Mouse (Mus musculus) forebrain, embryonic 12.5 days (tissue): ENCODE measurements at regions not wholly inside any gene's neighbourhood (a gene's known extent, or its start where the extent isn't known, plus 50 kb on each side); places are given as distances from the start of the nearest gene placed in this dataset.
"Not testable (repeated sequence)": the region's sequence is repeated elsewhere in the genome, so short reads cannot be mapped to it uniquely, and the experiment has no call there.

Experiments
- ATAC-seq: fragments of 200-750 bp; cut with Nextera tagmentation; 2 replicates; pipeline ENCODE4 v1.8.0; 2017; ENCODE audit warnings: moderate TSS enrichment; ENCODE audit not compliant: low FRiP score
- H3K27ac ChIP-seq: fragments of 300-500 bp; sonication (generic); 2 replicates; pipeline ENCODE4 v1.5.1; 2016; ENCODE audit warnings: mild to moderate bottlenecking
- H3K27me3 ChIP-seq: fragments of 300-500 bp; sonication (generic); 2 replicates; pipeline ENCODE4 v1.6.1; 2016; ENCODE audit warnings: mild to moderate bottlenecking
- H3K36me3 ChIP-seq: fragments of 300-500 bp; sonication (generic); replicated peaks from 2 replicates; pipeline ENCODE4 v1.6.1; 2016; ENCODE audit warnings: mild to moderate bottlenecking
- H3K4me1 ChIP-seq: fragments of 300-500 bp; sonication (generic); 2 replicates; pipeline ENCODE4 v1.6.1; 2016
- H3K4me2 ChIP-seq: fragments of 300-500 bp; sonication (generic); 2 replicates; pipeline ENCODE4 v1.6.1; 2016; ENCODE audit warnings: mild to moderate bottlenecking, moderate library complexity
- H3K4me3 ChIP-seq: fragments of 300-500 bp; sonication (generic); replicated peaks from 2 replicates; pipeline ENCODE4 v1.5.1; 2016; ENCODE audit warnings: mild to moderate bottlenecking
- H3K9ac ChIP-seq: fragments of 300-500 bp; sonication (generic); 2 replicates; pipeline ENCODE4 v1.6.1; 2016; ENCODE audit warnings: mild to moderate bottlenecking
- H3K9me3 ChIP-seq: fragments of 300-500 bp; sonication (generic); 2 replicates; pipeline ENCODE4 v1.6.1; 2016
- WGBS: fragments of 180-500 bp; shearing (Covaris S2); methylation state at CpG from one replicate; pipeline ENCODE4 v1.1.7; 2016; 5-methylcytosine and 5-hydroxymethylcytosine counted together

GRCm38 (mm10) chr5:55677811-55678210, 1679.5 kb downstream of the Stim2 start:
- H3K4me1 ChIP-seq, H3K27ac ChIP-seq, H3K4me3 ChIP-seq, H3K9me3 ChIP-seq, H3K36me3 ChIP-seq, ATAC-seq, H3K9ac ChIP-seq, H3K4me2 ChIP-seq, H3K27me3 ChIP-seq: not testable (repeated sequence)
- WGBS: 93% methylated on average over 1 of the region's 1 CpGs

- no peak overlapping the region for H3K4me2 ChIP-seq
- WGBS: 51% methylated on average over 5 of the region's 5 CpGs
These were observed 1692.9 kb downstream of the Stim2 start for GRCm38 (mm10) chr5:55691114-55691742.

DNA sequence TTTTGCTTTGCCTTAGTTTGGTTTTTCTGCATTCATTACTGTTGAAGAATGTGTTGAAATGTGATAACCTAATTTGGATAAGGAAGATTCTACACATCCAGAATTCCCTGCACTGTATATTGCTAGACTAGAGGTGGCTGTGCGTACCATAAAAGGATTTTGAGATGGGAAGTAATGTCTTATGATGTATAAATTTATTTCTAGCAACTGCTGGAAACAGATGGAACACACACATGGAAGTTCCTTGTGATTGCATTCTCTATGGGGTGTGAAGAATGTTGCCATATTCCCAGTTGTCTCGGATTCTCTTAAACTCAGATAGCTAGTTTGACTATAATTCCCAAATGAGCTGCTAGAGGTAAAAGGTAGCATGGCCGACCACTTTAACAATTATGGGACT, 1706.2 kb downstream of the Stim2 start:
- no peaks in the 10 kb centered on the region for H3K9me3 ChIP-seq

More at GRCm38 (mm10) chr5:55691114-55691742, 1692.9 kb downstream of the Stim2 start:
- no peaks in the 10 kb centered on the region for H3K36me3 ChIP-seq
- H3K9ac ChIP-seq: no peak overlapping the region
- H3K27ac ChIP-seq: no peak overlapping the region
- peak; percentile 60; the same call in 1 of the 2 replicates for ATAC-seq
- H3K27me3 ChIP-seq: no peaks in the 10 kb centered on the region
- H3K4me1 ChIP-seq: no peaks in the 10 kb centered on the region
- no peaks in the 10 kb centered on the region for H3K9me3 ChIP-seq
- no peak overlapping the region for H3K4me3 ChIP-seq

GRCm38 (mm10) chr5:55711786-55712185, 1713.5 kb downstream of the Stim2 start:
- Histone ChIP-seq H3K27me3 (no peaks in the 10 kb centered on the region), H3K4me2 (no peak overlapping the region), H3K4me1 (no peaks in the 10 kb centered on the region), H3K36me3 (no peaks in the 10 kb centered on the region), H3K9ac (no peak overlapping the region), H3K9me3 (no peaks in the 10 kb centered on the region), H3K4me3 (no peak overlapping the region), H3K27ac (no peak overlapping the region)
- 0 out of 2 replicates have a peak, but pooled peaks have one; percentile 11 for ATAC-seq
- WGBS: 18% methylated on average over 1 of the region's 1 CpGs

More for the DNA sequence above, 1706.2 kb downstream of the Stim2 start:
- ATAC-seq: no peak
- no peaks in the 10 kb centered on the region for H3K4me1 ChIP-seq
- H3K4me3 ChIP-seq: no peak overlapping the region
- WGBS: 93% methylated on average over 3 of the region's 3 CpGs
- no peaks in the 10 kb centered on the region for H3K36me3 ChIP-seq
- H3K27me3 ChIP-seq: no peaks in the 10 kb centered on the region
- H3K27ac ChIP-seq: no peak overlapping the region
- no peak overlapping the region for H3K4me2 ChIP-seq
- H3K9ac ChIP-seq: no peak overlapping the region

DNA sequence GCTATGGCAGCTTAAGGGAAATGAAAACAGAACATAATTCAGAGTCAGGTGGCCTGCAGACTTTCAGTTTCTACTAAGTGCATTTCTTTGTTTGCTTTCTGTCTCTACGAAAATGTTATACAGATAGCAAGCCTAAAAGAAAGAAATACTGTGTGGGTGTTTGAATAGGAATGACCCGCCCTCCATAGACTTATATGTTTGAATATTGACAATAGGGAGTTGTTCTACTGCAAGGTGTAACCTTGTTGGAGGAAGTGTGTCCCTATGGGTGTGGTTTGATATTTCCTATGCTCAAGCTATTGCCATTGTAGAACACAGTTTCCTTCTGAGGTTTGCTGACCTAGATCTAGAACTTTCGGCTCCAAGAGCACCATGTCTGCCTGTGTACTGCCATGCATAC, 1736.8 kb downstream of the Stim2 start:
- Histone ChIP-seq H3K9me3 (no peaks in the 10 kb centered on the region), H3K4me1 (no peaks in the 10 kb centered on the region), H3K4me3 (no peak overlapping the region), H3K9ac (no peak overlapping the region), H3K4me2 (no peak overlapping the region), H3K27me3 (no peaks in the 10 kb centered on the region), H3K36me3 (no peaks in the 10 kb centered on the region), H3K27ac (no peak overlapping the region)
- ATAC-seq: no peak
- 86% methylated on average over 3 of the region's 3 CpGs for WGBS

DNA sequence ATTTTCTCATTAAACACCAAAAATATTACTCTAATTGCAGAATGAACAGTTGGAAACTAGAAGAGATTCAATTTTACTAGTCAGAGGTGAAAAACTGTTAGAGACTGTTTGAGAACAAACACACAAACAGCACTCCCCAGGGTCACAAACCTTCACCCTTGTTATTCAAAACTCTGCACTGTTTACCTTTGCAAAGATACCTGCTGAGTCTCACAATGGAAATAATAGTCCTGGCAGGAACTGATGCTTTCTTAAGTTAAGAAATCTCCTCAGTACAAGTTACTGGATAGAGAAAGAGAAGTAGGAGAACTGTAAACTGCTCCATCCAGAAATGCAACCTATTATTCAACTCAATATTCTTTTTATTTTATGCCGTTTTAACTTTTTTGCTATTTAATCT, 1763.5 kb downstream of the Stim2 start:
- Histone ChIP-seq H3K4me2 (no peak overlapping the region), H3K4me3 (no peak overlapping the region), H3K36me3 (no peaks in the 10 kb centered on the region), H3K27ac (no peak overlapping the region), H3K9ac (no peak overlapping the region), H3K27me3 (no peaks in the 10 kb centered on the region), H3K9me3 (no peaks in the 10 kb centered on the region), H3K4me1 (no peaks in the 10 kb centered on the region)
- ATAC-seq: no peak
- WGBS: 84% methylated on average over 1 of the region's 1 CpGs

DNA sequence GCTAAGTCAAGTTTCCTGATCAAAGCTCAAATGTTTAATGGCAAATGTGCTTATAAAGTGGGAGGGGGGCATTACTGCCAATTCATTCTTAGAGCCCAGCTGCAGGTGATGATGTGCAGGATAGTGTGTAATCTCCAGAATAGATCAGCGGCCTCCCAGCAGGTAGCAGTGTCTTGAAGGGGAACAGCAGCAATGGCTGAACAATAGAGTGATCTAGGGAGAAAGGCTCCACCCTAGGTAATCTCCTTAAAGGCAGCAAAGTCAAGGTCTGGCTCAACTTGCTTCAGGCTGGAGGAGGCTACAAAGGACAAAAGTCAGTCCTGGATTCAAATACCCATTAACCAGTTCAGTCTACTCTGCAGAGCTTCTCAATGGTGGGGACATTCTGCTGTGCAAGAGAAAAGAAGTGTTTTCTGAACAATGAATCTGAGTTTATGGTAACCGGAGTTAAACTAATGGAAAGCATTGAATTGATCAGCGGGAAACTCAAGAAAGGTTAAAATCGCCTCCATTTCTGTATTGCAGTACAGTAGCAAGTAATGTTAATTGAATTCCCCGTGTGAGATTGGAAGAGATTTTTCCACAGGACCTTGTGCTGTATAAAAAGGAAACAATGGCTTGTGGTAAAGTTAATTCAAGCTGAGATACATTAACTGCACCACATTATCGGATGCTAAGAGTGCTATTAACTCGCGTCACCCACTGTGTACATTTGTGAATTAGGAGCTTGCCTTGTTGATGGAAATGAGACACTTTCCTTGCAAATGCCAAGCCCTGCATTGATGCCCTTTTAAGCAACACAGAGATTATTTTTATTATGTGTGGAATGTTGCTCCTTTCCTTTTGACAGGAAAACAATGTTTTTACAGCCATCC, 1793.7 kb downstream of the Stim2 start:
- Histone ChIP-seq H3K27ac (no peak overlapping the region), H3K4me2 (no peak overlapping the region), H3K9ac (no peak overlapping the region), H3K27me3 (no peaks in the 10 kb centered on the region), H3K9me3 (no peaks in the 10 kb centered on the region), H3K4me3 (no peak overlapping the region), H3K4me1 (no peaks in the 10 kb centered on the region), H3K36me3 (no peaks in the 10 kb centered on the region)
- no peak for ATAC-seq
- WGBS: 36% methylated on average over 8 of the region's 8 CpGs

DNA sequence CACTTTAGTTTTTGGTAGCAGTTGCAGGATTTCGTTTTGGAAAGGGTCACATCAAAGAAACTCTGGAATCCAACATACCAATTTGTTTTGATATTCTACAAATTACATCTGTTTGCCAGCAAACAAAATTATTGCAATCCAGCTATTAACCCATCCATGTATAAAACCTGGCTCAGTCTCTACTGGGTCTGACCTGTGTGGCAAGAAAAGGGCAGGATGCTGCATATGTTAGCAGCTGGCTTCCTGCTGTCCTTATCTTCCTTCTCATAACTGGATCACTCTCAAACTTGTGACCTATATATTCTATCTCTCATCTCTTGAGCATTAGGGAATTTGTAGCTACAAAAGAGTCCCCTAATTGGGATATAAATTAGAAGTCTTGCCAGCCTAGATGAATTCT, 1794.4 kb downstream of the Stim2 start:
- Histone ChIP-seq H3K4me3 (no peak overlapping the region), H3K4me1 (no peaks in the 10 kb centered on the region), H3K4me2 (no peak overlapping the region), H3K36me3 (no peaks in the 10 kb centered on the region), H3K9me3 (no peaks in the 10 kb centered on the region), H3K27ac (no peak overlapping the region), H3K27me3 (no peaks in the 10 kb centered on the region), H3K9ac (no peak overlapping the region)
- WGBS: 63% methylated on average over 1 of the region's 1 CpGs
- ATAC-seq: no peak
